ENCODE assay signal across 13 mouse cellular contexts in the genomic region with DNA sequence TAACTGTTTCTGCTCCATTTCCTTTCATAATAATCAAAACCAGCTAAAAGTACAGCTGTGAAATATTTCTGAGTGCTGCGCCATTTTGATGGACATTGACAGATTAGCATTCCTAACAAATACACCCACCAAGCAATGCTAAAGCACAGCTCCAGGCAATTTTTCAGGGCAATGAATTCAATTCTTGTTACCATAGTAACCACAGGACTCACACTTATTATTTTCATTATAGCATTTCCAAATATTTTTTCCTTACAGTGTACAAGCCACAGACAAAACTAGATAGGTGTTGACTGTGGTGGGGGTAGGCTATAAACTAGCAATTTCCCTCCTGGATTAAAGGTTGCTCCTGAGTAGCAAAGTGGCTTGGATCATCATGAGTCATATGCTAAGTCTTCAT.
"Had no signal": no experiment of that assay in that cellular context is flagged by ENCODE, and none has a peak within 500 bp of the region (broad histone marks: within the 10 kb centered on the region; RNA-seq: fewer than 3 reads in every experiment).

No protein-coding gene starts in this region.

- ATAC-seq: liver, embryonic 12.5 days had no signal

- H3K4me2 ChIP-seq: limb, embryonic 15.5 days; liver, embryonic 12.5 days; lung, embryonic 14.5 days; midbrain, embryonic 12.5 days had no signal

- H3K27me3 ChIP-seq: limb, embryonic 15.5 days; liver, embryonic 12.5 days; midbrain, embryonic 12.5 days had no signal

- H3K36me3 ChIP-seq: limb, embryonic 15.5 days; liver, embryonic 12.5 days; midbrain, embryonic 12.5 days had no signal

- H3K9me3 ChIP-seq: limb, embryonic 15.5 days; liver, embryonic 12.5 days; midbrain, embryonic 12.5 days had no signal

- H3K9ac ChIP-seq: limb, embryonic 15.5 days; liver, embryonic 12.5 days; lung, embryonic 14.5 days; midbrain, embryonic 12.5 days had no signal

- H3K4me1 ChIP-seq: limb, embryonic 15.5 days; midbrain, embryonic 12.5 days had no signal

- H3K27ac ChIP-seq: kidney, postnatal 0 days; limb, embryonic 15.5 days; liver, embryonic 12.5 days; midbrain, embryonic 12.5 days had no signal

- H3K4me3 ChIP-seq: limb, embryonic 15.5 days; liver, embryonic 12.5 days; midbrain, embryonic 12.5 days had no signal

- DNase-seq: kidney, adult 9 months; kidney, postnatal 36 days; layer of hippocampus, adult 9-11 months; layer of hippocampus, postnatal 36 days; lung, embryonic 14.5 days; lung, postnatal 10 days; lung, postnatal 4 days; right cerebral cortex, postnatal 14 days; thymus, postnatal 4 days had no signal
